Mouse (Mus musculus) heart, embryonic 14.5 days (tissue): Measurements from ENCODE around the gene Celsr2. TPM values are rescaled to one million over a fixed set of nuclear protein-coding genes. Genes with fewer than 3 reads are reported as not detected.

ENCODE experiments used
- ATAC-seq: fragments of 200-750 bp; cut with Nextera tagmentation; 2 replicates; pipeline ENCODE4 v1.8.0; 2017; ENCODE audit warnings: low read depth, moderate TSS enrichment; ENCODE audit not compliant: insufficient number of reproducible peaks, insufficient read depth, low FRiP score
- H3K27ac ChIP-seq, 2 experiments: fragments of 200-500 bp in 1 of 2; fragments of 300-500 bp in 1 of 2; sonication (generic) in 1 of 2; replicated peaks in 1 of 2; 2 replicates each; pipeline ENCODE4 v1.5.1; 2012 to 2014; ENCODE audit warnings: low read depth in 2 of 2, low read length in 2 of 2, control low read depth in 1 of 2, mild to moderate bottlenecking in 1 of 2, mixed read lengths in 1 of 2; ENCODE audit not compliant: control insufficient read depth in 1 of 2, insufficient read depth in 1 of 2
- H3K27me3 ChIP-seq: fragments of 300-500 bp; sonication (generic); 2 replicates; pipeline ENCODE4 v1.6.1; 2014; ENCODE audit warnings: mild to moderate bottlenecking, low read length, control low read depth; ENCODE audit not compliant: control insufficient read depth, insufficient read depth
- H3K36me3 ChIP-seq: fragments of 300-500 bp; sonication (generic); 2 replicates; pipeline ENCODE4 v1.6.1; 2014; ENCODE audit warnings: mild to moderate bottlenecking, control low read depth, low read length, mixed read lengths; ENCODE audit not compliant: control insufficient read depth, insufficient read depth
- H3K4me1 ChIP-seq, 2 experiments: fragments of 200-500 bp in 1 of 2; fragments of 300-500 bp in 1 of 2; sonication (generic) in 1 of 2; 2 replicates each; pipeline ENCODE4 v1.6.1; 2012 to 2014; ENCODE audit warnings: low read length in 2 of 2, control low read depth in 1 of 2, mixed read lengths in 1 of 2; ENCODE audit not compliant: control insufficient read depth in 2 of 2, insufficient read depth in 2 of 2
- H3K4me2 ChIP-seq: fragments of 300-500 bp; sonication (generic); 2 replicates; pipeline ENCODE4 v1.6.1; 2014; ENCODE audit warnings: mild to moderate bottlenecking, low read length
- H3K4me3 ChIP-seq, 2 experiments: fragments of 200-500 bp in 1 of 2; fragments of 300-500 bp in 1 of 2; sonication (generic) in 1 of 2; 2 replicates each; pipeline ENCODE4 v1.5.1; 2012 to 2014; ENCODE audit warnings: low read length in 2 of 2, mild to moderate bottlenecking in 2 of 2, control low read depth in 1 of 2, low read depth in 1 of 2, moderate library complexity in 1 of 2; ENCODE audit not compliant: control insufficient read depth in 1 of 2, insufficient read depth in 1 of 2
- H3K9ac ChIP-seq: fragments of 300-500 bp; sonication (generic); 2 replicates; pipeline ENCODE4 v1.6.1; 2014; ENCODE audit warnings: mild to moderate bottlenecking, low read length
- H3K9me3 ChIP-seq: fragments of 300-500 bp; sonication (generic); 2 replicates; pipeline ENCODE4 v1.6.1; 2016; ENCODE audit warnings: low read length, control low read depth; ENCODE audit not compliant: control insufficient read depth
- WGBS: fragments of 180-500 bp; shearing (Covaris S2); extraction: QIAGEN DNeasy Blood & Tissue Kit; methylation state at CpG from one replicate; pipeline ENCODE4 v1.1.7; 2014; 5-methylcytosine and 5-hydroxymethylcytosine counted together
- polyA plus RNA-seq: library from polyadenylated mRNA; unstranded; fragments of >200 nt; fragmentation: Nextera tagmentation; extraction: Ambion mirVana; gene quantifications from 2 replicates; pipeline ENCODE4 v1.2.1, GENCODE M21; 2014

Celsr2 gene
- polyA plus RNA-seq, 1 experiment from 2014 or later, result 3.1 TPM

GRCm38 (mm10) chr3:108360894-108361293, 54.5 kb downstream of the Celsr2 start:
- WGBS, result 11% methylated on average over 7 of the region's 7 CpGs
- Histone ChIP-seq H3K27ac (no peak overlapping the region), H3K27me3 (no peaks in the 10 kb centered on the region), H3K36me3 (peaks cover 26% of the 10 kb centered on the region), H3K4me1 (peaks cover 22 to 32% of the 10 kb centered on the region in 2 experiments), H3K4me3 (no peak overlapping the region), H3K9ac (no peak overlapping the region), H3K4me2 (no peak overlapping the region), H3K9me3 (no peaks in the 10 kb centered on the region)
- no peak for ATAC-seq

GRCm38 (mm10) chr3:108358445-108358844, 56.9 kb downstream of the Celsr2 start:
- ATAC-seq, result no peak
- H3K4me1 ChIP-seq, result peaks cover 5 to 14% of the 10 kb centered on the region in 2 experiments
- H3K4me2 ChIP-seq, result no peak overlapping the region
- H3K9ac ChIP-seq, result no peak overlapping the region
- H3K36me3 ChIP-seq, result peaks cover 51% of the 10 kb centered on the region
- 70% methylated on average over 6 of the region's 6 CpGs for WGBS
- H3K4me3 ChIP-seq, result no peak overlapping the region
- no peak overlapping the region for H3K27ac ChIP-seq
- H3K9me3 ChIP-seq, result no peaks in the 10 kb centered on the region
- H3K27me3 ChIP-seq, result no peaks in the 10 kb centered on the region

GRCm38 (mm10) chr3:108357051-108357450, 58.3 kb downstream of the Celsr2 start:
- 88% methylated on average over 10 of the region's 10 CpGs for WGBS
- Histone ChIP-seq H3K4me2 (no peak overlapping the region), H3K27ac (no peak overlapping the region), H3K4me1 (peaks cover 5 to 11% of the 10 kb centered on the region in 2 experiments), H3K9me3 (no peaks in the 10 kb centered on the region), H3K36me3 (peaks cover 64% of the 10 kb centered on the region), H3K9ac (no peak overlapping the region), H3K27me3 (no peaks in the 10 kb centered on the region), H3K4me3 (no peak overlapping the region)
- ATAC-seq, result no peak

GRCm38 (mm10) chr3:108355245-108355644, 60.1 kb downstream of the Celsr2 start:
- no peak overlapping the region for H3K4me2 ChIP-seq
- peaks cover 82% of the 10 kb centered on the region for H3K36me3 ChIP-seq
- peaks cover 0 to under 1% of the 10 kb centered on the region in 2 experiments; a peak in 1 of 4 replicates for H3K4me1 ChIP-seq
- no peak overlapping the region for H3K9ac ChIP-seq
- no peak overlapping the region for H3K4me3 ChIP-seq
- 71% methylated on average over 3 of the region's 3 CpGs for WGBS
- no peak overlapping the region for H3K27ac ChIP-seq
- H3K9me3 ChIP-seq, result no peaks in the 10 kb centered on the region
- ATAC-seq, result no peak
- H3K27me3 ChIP-seq, result no peaks in the 10 kb centered on the region

GRCm38 (mm10) chr3:108348376-108348775, 67.0 kb downstream of the Celsr2 start:
- Histone ChIP-seq H3K27me3 (no peaks in the 10 kb centered on the region), H3K4me1 (no peaks in the 10 kb centered on the region), H3K4me2 (no peak overlapping the region), H3K27ac (no peak overlapping the region), H3K9me3 (no peaks in the 10 kb centered on the region), H3K9ac (no peak overlapping the region), H3K4me3 (no peak overlapping the region), H3K36me3 (peaks cover 88% of the 10 kb centered on the region)
- no peak for ATAC-seq
- WGBS, result 46% methylated on average over 9 of the region's 9 CpGs

- Histone ChIP-seq H3K4me1 (no peaks in the 10 kb centered on the region), H3K36me3 (peaks cover 84% of the 10 kb centered on the region), H3K27ac (no peak overlapping the region), H3K9me3 (no peaks in the 10 kb centered on the region), H3K4me3 (no peak overlapping the region), H3K4me2 (no peak overlapping the region), H3K9ac (no peak overlapping the region), H3K27me3 (no peaks in the 10 kb centered on the region)
- 90% methylated on average over 7 of the region's 7 CpGs for WGBS
- no peak for ATAC-seq
Observed at GRCm38 (mm10) chr3:108345855-108346254, 69.5 kb downstream of the Celsr2 start.

GRCm38 (mm10) chr3:108342185-108342584, 73.2 kb downstream of the Celsr2 start:
- H3K27ac ChIP-seq, result no peak overlapping the region
- 69% methylated on average over 7 of the region's 7 CpGs for WGBS
- peaks cover 83% of the 10 kb centered on the region for H3K36me3 ChIP-seq
- H3K27me3 ChIP-seq, result no peaks in the 10 kb centered on the region
- H3K4me3 ChIP-seq, result no peak overlapping the region
- ATAC-seq, result no peak
- H3K9me3 ChIP-seq, result no peaks in the 10 kb centered on the region
- H3K4me2 ChIP-seq, result no peak overlapping the region
- no peak overlapping the region for H3K9ac ChIP-seq
- H3K4me1 ChIP-seq, result no peaks in the 10 kb centered on the region

GRCm38 (mm10) chr3:108341040-108341439, 74.3 kb downstream of the Celsr2 start:
- Histone ChIP-seq H3K27ac (no peak overlapping the region), H3K36me3 (peaks cover 80% of the 10 kb centered on the region), H3K4me3 (no peak overlapping the region), H3K4me1 (no peaks in the 10 kb centered on the region), H3K9me3 (no peaks in the 10 kb centered on the region), H3K27me3 (no peaks in the 10 kb centered on the region), H3K4me2 (no peak overlapping the region), H3K9ac (no peak overlapping the region)
- no peak for ATAC-seq
- WGBS, result 69% methylated on average over 2 of the region's 2 CpGs
